Mouse (Mus musculus) hindbrain, embryonic 11.5 days (tissue): ENCODE results near the gene Trim40. TPM values are rescaled to one million over a fixed set of nuclear protein-coding genes. Genes with fewer than 3 reads are reported as not detected.

Experiments used
- ATAC-seq: fragments of 200-750 bp; cut with Nextera tagmentation; 2 replicates; pipeline ENCODE4 v1.8.0; 2017; ENCODE audit warnings: mild to moderate bottlenecking, moderate TSS enrichment, moderate library complexity; ENCODE audit not compliant: low FRiP score
- DNase-seq: peaks from one replicate; pipeline ENCODE4 v3.0.0-alpha.2; 2015; ENCODE audit warnings: low spot score
- H3K27ac ChIP-seq: fragments of 300-500 bp; sonication (generic); 2 replicates; pipeline ENCODE4 v1.5.1; 2014; ENCODE audit warnings: mild to moderate bottlenecking, low read depth, low read length
- H3K27me3 ChIP-seq: fragments of 300-500 bp; sonication (generic); 2 replicates; pipeline ENCODE4 v1.6.1; 2014; ENCODE audit warnings: mild to moderate bottlenecking, low read length, moderate library complexity, mixed read lengths; ENCODE audit not compliant: control insufficient read depth, insufficient read depth
- H3K36me3 ChIP-seq: fragments of 300-500 bp; sonication (generic); 2 replicates; pipeline ENCODE4 v1.6.1; 2014; ENCODE audit warnings: mild to moderate bottlenecking, low read length, moderate library complexity, mixed read lengths; ENCODE audit not compliant: control insufficient read depth, insufficient read depth
- H3K4me1 ChIP-seq: fragments of 300-500 bp; sonication (generic); replicated peaks from 2 replicates; pipeline ENCODE4 v1.6.1; 2014; ENCODE audit warnings: low read length, mixed read lengths; ENCODE audit not compliant: control insufficient read depth, insufficient read depth
- H3K4me2 ChIP-seq: fragments of 300-500 bp; sonication (generic); replicated peaks from 2 replicates; pipeline ENCODE4 v1.6.1; 2014; ENCODE audit warnings: mild to moderate bottlenecking, low read depth, low read length
- H3K4me3 ChIP-seq: fragments of 300-500 bp; sonication (generic); 2 replicates; pipeline ENCODE4 v1.5.1; 2014; ENCODE audit warnings: low read depth, low read length
- H3K9ac ChIP-seq: fragments of 300-500 bp; sonication (generic); 2 replicates; pipeline ENCODE4 v1.6.1; 2014; ENCODE audit warnings: low read depth, low read length
- H3K9me3 ChIP-seq: fragments of 300-500 bp; sonication (generic); 2 replicates; pipeline ENCODE4 v1.6.1; 2016; ENCODE audit warnings: low read length; ENCODE audit not compliant: control insufficient read depth
- WGBS: fragments of 180-500 bp; shearing (Covaris S2); extraction: QIAGEN DNeasy Blood & Tissue Kit; methylation state at CpG from one replicate; pipeline ENCODE4 v1.1.7; 2014; 5-methylcytosine and 5-hydroxymethylcytosine counted together
- polyA plus RNA-seq: library from polyadenylated mRNA; unstranded; fragments of >200 nt; fragmentation: Nextera tagmentation; extraction: Ambion mirVana; gene quantifications from 2 replicates; pipeline ENCODE4 v1.2.1, GENCODE M21; 2014

Gene Trim40
- not detected in 2 replicates for polyA plus RNA-seq

DNA sequence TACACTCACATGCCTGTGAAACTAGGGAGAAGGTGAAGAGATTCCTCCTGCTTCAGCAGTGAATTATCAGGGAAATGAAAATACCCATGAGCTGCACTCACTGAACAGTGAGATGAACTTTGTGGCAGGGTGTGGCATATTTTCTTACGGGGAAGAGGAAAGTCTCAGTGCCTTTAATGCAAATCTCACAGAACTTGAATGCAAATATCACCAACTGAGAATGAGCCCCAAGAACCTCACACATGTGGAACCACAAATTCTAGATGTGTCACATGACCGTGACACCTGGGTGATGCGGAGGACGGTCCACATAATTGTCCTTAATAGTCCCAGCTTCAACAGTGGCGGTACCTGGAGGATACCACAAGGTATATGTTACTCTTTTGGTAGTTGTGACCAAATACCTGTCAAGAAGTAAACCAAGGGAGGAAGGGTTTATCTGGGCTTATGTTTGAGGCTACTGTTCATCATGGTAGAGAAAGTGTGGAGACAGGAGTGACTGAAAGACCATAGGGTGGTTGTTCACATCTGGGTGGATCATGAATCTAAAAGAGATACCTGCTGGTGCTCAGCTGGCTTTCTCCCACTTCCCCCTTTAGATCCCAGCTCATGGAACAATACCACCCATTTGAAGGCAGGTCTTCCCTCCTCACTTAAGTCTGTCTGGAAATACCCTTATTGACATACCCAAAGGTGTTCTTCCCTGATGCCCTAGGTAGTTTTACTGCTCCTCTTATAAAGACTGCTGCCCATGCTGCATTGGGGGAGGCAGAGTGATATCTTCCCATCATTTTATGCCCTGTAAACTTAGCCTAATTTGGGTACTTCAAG lies at the start of gene Trim40:
Gene Trim40, minus strand, starts transcription at position 51 of the 831 bp plus-strand sequence.
- H3K9me3 ChIP-seq, result no peaks in the 10 kb centered on the region
- H3K27me3 ChIP-seq, result no peaks in the 10 kb centered on the region
- DNase-seq (no peak), ATAC-seq (no peak)
- WGBS, result 95% methylated on average over 5 of the region's 5 CpGs
- no peak within 1 kb of the TSS for H3K4me2 ChIP-seq
- H3K27ac ChIP-seq, result no peak within 1 kb of the TSS
- H3K4me1 ChIP-seq, result no peaks in the 10 kb centered on the region
- H3K36me3 ChIP-seq, result no peaks in the 10 kb centered on the region
- H3K9ac ChIP-seq, result no peak within 1 kb of the TSS
- no peak within 1 kb of the TSS for H3K4me3 ChIP-seq

DNA sequence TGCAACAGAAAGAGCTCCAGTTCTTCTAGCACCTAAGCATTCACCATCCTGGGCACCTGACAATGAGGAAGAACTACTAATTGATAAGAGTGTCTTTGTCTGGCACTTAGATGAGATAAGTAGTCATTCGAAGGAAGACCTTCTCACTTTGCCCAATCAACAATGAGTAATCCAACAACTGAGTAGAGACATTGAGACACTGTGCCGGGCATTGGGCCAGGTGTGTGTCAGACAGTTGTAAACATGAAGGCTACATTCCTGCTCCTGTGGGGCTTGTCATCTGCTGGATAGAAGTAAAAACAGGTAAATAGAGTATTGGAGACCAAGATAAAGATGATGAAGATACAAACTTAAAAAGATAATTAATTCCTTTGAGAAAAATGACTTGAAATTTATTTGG lies 48.1 kb upstream of the Trim40 start:
- WGBS, result 90% methylated on average over 2 of the region's 2 CpGs
- no peaks in the 10 kb centered on the region for H3K9me3 ChIP-seq
- peaks cover 16% of the 10 kb centered on the region for H3K27me3 ChIP-seq
- H3K4me1 ChIP-seq, result peaks cover 3% of the 10 kb centered on the region; the same call in 1 of the 2 replicates
- H3K9ac ChIP-seq, result no peak overlapping the region
- H3K4me2 ChIP-seq, result no peak overlapping the region
- DNase-seq (no peak), ATAC-seq (no peak)
- H3K27ac ChIP-seq, result no peak overlapping the region
- no peak overlapping the region for H3K4me3 ChIP-seq
- H3K36me3 ChIP-seq, result no peaks in the 10 kb centered on the region

DNA sequence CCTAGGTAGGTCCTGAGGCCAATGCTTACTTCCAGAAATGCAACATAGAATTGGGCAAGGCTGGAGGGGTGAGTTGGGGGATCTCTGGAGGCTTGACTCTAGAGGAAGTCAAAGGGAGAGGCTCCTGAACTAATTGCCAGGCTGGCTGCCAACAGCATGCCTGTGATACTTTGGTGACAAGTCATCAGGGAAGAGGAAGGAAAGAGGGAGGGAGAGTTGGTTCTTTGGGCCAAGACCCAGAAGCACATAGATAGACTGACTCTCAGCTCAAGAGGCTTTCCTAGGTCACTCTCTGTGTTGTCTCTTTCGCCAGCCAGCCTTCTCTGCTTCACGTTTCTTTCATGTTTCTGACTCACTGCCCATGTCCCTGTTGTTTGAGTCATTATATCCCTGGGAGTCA lies 41.9 kb upstream of the Trim40 start:
- Histone ChIP-seq H3K9me3 (no peaks in the 10 kb centered on the region), H3K4me1 (no peaks in the 10 kb centered on the region), H3K27me3 (no peaks in the 10 kb centered on the region), H3K27ac (no peak overlapping the region), H3K4me2 (no peak overlapping the region), H3K9ac (no peak overlapping the region), H3K36me3 (no peaks in the 10 kb centered on the region), H3K4me3 (no peak overlapping the region)
- 72% methylated on average over 2 of the region's 2 CpGs for WGBS
- ATAC-seq, result no peak
- DNase-seq, result no peak

DNA sequence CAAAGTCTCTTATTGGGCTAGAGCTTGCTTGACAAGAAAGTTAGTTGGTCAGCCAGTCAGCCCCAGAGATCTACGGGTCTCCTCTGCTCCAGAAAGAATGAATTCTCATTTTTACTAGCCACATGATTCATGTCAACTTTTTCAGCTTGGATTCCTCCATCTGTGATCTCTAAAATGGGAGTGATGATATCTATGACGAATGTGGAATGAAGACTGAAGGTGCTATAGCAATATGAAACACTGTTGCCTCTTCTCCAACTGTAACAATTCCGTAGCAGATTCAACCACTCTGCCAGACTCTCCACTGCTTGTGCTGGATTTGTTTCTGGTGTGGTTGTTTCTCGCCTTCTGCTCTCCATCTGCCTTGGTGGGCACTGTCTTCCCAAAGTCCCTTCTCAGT lies 41.2 kb upstream of the Trim40 start:
- no peaks in the 10 kb centered on the region for H3K36me3 ChIP-seq
- DNase-seq (no peak), ATAC-seq (no peak)
- H3K9ac ChIP-seq, result no peak overlapping the region
- H3K4me3 ChIP-seq, result no peak overlapping the region
- no peaks in the 10 kb centered on the region for H3K9me3 ChIP-seq
- 85% methylated on average over 4 of the region's 4 CpGs for WGBS
- no peaks in the 10 kb centered on the region for H3K4me1 ChIP-seq
- H3K27ac ChIP-seq, result no peak overlapping the region
- no peaks in the 10 kb centered on the region for H3K27me3 ChIP-seq
- no peak overlapping the region for H3K4me2 ChIP-seq

DNA sequence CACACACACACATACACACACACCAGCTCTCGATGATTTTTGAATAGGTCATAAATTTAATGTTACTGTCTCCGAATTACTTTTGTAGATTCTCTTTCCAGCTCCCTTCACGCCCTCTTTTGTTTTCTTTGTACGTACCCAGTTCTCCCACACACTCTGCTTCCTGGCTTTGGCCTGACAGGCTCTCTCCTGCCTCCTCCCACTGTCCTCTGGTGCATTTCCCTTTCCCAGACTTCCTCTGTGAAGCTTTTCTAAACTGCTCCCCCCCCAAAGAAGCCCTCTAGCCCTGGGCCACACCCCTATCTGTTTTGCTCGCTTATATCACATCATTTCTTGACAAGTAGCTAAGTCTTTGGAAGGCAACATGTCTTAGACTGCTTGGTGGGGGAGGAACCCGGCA lies 40.3 kb upstream of the Trim40 start:
- Histone ChIP-seq H3K27me3 (no peaks in the 10 kb centered on the region), H3K27ac (no peak overlapping the region), H3K9ac (no peak overlapping the region), H3K36me3 (no peaks in the 10 kb centered on the region), H3K9me3 (no peaks in the 10 kb centered on the region), H3K4me1 (no peaks in the 10 kb centered on the region), H3K4me3 (no peak overlapping the region), H3K4me2 (no peak overlapping the region)
- ATAC-seq (no peak), DNase-seq (no peak)
- 77% methylated on average over 6 of the region's 6 CpGs for WGBS

DNA sequence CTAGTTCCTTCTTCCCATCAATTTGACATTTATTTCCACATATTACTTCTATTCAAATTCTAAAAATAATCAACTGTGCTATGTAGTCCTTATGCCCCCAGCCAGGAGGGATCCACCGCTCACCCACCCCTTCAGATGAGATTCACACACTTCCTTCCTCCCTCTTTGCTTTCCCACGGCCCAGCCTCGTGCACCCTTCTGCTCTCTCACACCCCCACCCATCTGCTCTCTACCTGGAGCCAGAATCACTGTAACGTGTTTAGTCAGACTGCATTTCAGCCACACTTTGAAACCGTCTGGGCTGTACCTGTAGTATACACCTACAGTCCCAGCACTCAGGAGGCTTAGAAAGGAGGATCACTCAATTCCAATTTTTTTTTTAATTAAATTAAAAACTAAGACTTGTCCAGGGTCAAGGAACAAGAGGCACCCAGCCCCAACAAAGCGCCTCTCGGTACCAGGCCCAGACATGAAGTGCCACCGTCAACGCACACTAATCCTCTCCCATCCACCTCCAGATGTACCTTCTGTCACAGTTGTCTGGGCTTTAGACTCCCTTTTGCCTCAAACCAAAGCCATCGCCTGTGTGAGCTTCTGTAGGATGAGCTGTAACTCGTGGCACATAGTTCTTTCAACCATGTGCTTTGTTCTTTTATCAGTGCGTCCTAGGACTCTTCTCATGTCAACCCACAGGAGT lies 39.5 kb upstream of the Trim40 start:
- ATAC-seq (no peak), DNase-seq (no peak)
- H3K27ac ChIP-seq, result no peak overlapping the region
- H3K27me3 ChIP-seq, result no peaks in the 10 kb centered on the region
- no peak overlapping the region for H3K9ac ChIP-seq
- H3K4me3 ChIP-seq, result no peak overlapping the region
- H3K9me3 ChIP-seq, result no peaks in the 10 kb centered on the region
- WGBS, result 79% methylated on average over 12 of the region's 12 CpGs
- no peak overlapping the region for H3K4me2 ChIP-seq
- H3K36me3 ChIP-seq, result no peaks in the 10 kb centered on the region
- no peaks in the 10 kb centered on the region for H3K4me1 ChIP-seq

DNA sequence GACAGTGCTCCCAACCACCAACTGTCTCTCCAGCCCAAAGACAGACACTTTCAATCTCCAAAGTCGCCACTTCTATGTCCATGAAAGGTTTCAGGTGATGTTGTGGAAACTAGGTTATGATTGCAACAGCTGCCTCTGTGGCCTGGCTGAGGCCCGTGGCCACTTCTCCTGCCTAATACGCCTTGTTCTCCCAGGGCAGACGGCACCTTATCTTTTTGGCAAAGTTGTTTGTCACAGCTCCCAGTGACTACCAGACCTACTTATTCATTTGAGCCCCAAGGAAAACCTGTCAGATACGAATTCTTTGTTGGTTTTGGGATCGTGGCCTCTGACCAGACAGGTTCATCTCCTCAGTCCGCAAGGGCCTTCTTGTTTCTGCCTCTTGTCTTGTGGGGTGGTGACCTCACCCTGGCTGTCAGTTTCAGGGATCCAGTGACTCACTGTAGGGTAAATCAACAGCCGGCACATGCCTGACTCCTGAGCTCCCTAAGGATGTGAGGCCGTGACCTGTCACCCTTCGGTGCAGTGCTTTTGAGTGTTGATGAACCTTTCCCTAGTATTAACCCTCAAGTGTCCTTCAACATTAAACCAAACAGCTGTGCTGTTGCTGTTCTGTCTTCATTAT lies 37.7 kb upstream of the Trim40 start:
- DNase-seq (no peak), ATAC-seq (no peak)
- H3K4me2 ChIP-seq, result no peak overlapping the region
- no peaks in the 10 kb centered on the region for H3K9me3 ChIP-seq
- no peak overlapping the region for H3K27ac ChIP-seq
- 56% methylated on average over 10 of the region's 10 CpGs for WGBS
- no peaks in the 10 kb centered on the region for H3K4me1 ChIP-seq
- no peak overlapping the region for H3K9ac ChIP-seq
- no peaks in the 10 kb centered on the region for H3K36me3 ChIP-seq
- no peaks in the 10 kb centered on the region for H3K27me3 ChIP-seq
- H3K4me3 ChIP-seq, result no peak overlapping the region

DNA sequence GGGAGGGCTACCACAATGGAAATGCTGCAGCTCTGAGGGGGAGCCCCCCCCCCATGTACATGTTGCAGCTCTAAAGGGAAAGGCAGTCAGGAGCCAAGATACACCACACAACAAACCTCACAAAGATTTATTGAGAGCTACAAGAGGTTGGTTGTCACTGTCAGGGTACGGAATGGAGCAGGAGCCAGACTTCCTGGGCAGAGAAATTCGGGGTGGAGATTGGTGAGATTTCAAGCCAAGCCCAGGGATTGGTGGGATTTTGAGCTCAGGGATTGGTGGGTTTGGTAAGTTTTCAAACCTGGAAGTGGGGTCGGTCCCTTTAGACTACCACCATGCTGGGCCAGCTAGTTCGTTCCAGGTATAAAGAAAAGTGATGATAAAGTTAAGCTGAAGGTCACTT lies 33.6 kb upstream of the Trim40 start:
- no peak overlapping the region for H3K4me3 ChIP-seq

More for the DNA sequence above, 33.6 kb upstream of the Trim40 start:
- ATAC-seq (no peak), DNase-seq (no peak)
- no peaks in the 10 kb centered on the region for H3K9me3 ChIP-seq
- no peaks in the 10 kb centered on the region for H3K36me3 ChIP-seq
- H3K27ac ChIP-seq, result no peak overlapping the region
- H3K4me1 ChIP-seq, result no peaks in the 10 kb centered on the region
- no peaks in the 10 kb centered on the region for H3K27me3 ChIP-seq
- 65% methylated on average over 4 of the region's 4 CpGs for WGBS
- no peak overlapping the region for H3K4me2 ChIP-seq
- H3K9ac ChIP-seq, result no peak overlapping the region
